ENCODE assay signal across 16 mouse cellular contexts in genomic region chr1:184275396-184275795, GRCm38 (mm10).
"Had no signal": no experiment of that assay in that cellular context is flagged by ENCODE, and none has a peak within 500 bp of the region (broad histone marks: within the 10 kb centered on the region; RNA-seq: fewer than 3 reads in every experiment).

No protein-coding gene starts in this region.

- H3K27me3 ChIP-seq: liver, embryonic 13.5 days; midbrain, embryonic 15.5 days; neural tube, embryonic 12.5 days; neural tube, embryonic 15.5 days had no signal

- H3K27ac ChIP-seq: kidney, postnatal 0 days; limb, embryonic 12.5 days; limb, embryonic 15.5 days; liver, embryonic 13.5 days; macrophage; midbrain, embryonic 12.5 days; midbrain, embryonic 15.5 days; neural tube, embryonic 12.5 days; neural tube, embryonic 15.5 days had no signal

- H3K4me2 ChIP-seq: limb, embryonic 12.5 days; limb, embryonic 15.5 days; liver, embryonic 13.5 days; midbrain, embryonic 12.5 days; midbrain, embryonic 15.5 days; neural tube, embryonic 12.5 days; neural tube, embryonic 15.5 days had no signal

- H3K9ac ChIP-seq: limb, embryonic 12.5 days; limb, embryonic 15.5 days; liver, embryonic 13.5 days; midbrain, embryonic 12.5 days; midbrain, embryonic 15.5 days; neural tube, embryonic 12.5 days; neural tube, embryonic 15.5 days had no signal

- H3K9me3 ChIP-seq: limb, embryonic 12.5 days; limb, embryonic 15.5 days; liver, embryonic 13.5 days; midbrain, embryonic 12.5 days; midbrain, embryonic 15.5 days; neural tube, embryonic 12.5 days; neural tube, embryonic 15.5 days had no signal

- DNase-seq: kidney, postnatal 25 days; left cerebral cortex, postnatal 4 days; liver, embryonic 13.5 days; lung, adult 2 months; right cerebral cortex, adult 18-20 months; right cerebral cortex, postnatal 14 days; right cerebral cortex, postnatal 4 days; thymus, postnatal 25 days had no signal

- H3K36me3 ChIP-seq: limb, embryonic 12.5 days; limb, embryonic 15.5 days; liver, embryonic 13.5 days; midbrain, embryonic 12.5 days; midbrain, embryonic 15.5 days; neural tube, embryonic 12.5 days; neural tube, embryonic 15.5 days had no signal

- ATAC-seq: midbrain, embryonic 15.5 days had no signal

- H3K4me1 ChIP-seq: liver, embryonic 13.5 days; midbrain, embryonic 12.5 days; midbrain, embryonic 15.5 days; neural tube, embryonic 12.5 days; neural tube, embryonic 15.5 days had no signal

- H3K4me3 ChIP-seq: limb, embryonic 12.5 days; limb, embryonic 15.5 days; liver, embryonic 13.5 days; midbrain, embryonic 12.5 days; midbrain, embryonic 15.5 days; neural tube, embryonic 12.5 days; neural tube, embryonic 15.5 days had no signal
